Mouse (Mus musculus): ENCODE data around the gene Ccr7. TPM values are rescaled to one million over a fixed set of nuclear protein-coding genes. Genes with fewer than 3 reads are reported as not detected.

The Ccr7 gene
- total and polyA plus RNA-seq, 3 experiments, result 0.04 to 0.06 TPM; not detected in 1

- TF ChIP-seq USF1 (IDR thresholded peaks at IDR 0.05; ENCODE audit: low read depth, low read length) (0 out of 2 replicates have a peak, but pooled peaks have one; percentile 8), MAFK (IDR thresholded peaks at IDR 0.05; ENCODE audit: borderline replicate concordance, low read depth, low read length) (no peak), GABPA (IDR thresholded peaks at IDR 0.05; ENCODE audit: low read depth, low read length) (no peak), USF2 (IDR thresholded peaks at IDR 0.05; ENCODE audit: borderline replicate concordance in 1 of 2, insufficient read depth in 1 of 2, low read depth in 1 of 2, low read length in 2 of 2) (no peak), CHD2 (IDR thresholded peaks at IDR 0.05; ENCODE audit: low read length) (no peak), NRF1 (IDR thresholded peaks at IDR 0.05; ENCODE audit: insufficient read depth, low read depth, low read length, poor library complexity, severe bottlenecking) (no peak), BHLHE40 (IDR thresholded peaks at IDR 0.05; ENCODE audit: borderline replicate concordance, low read depth, low read length) (no peak), ELF1 (IDR thresholded peaks at IDR 0.05; ENCODE audit: low read depth, low read length) (no peak), SMC3 (IDR thresholded peaks at IDR 0.05; ENCODE audit: low read depth, low read length) (peak; percentile 39), NELFE (IDR thresholded peaks at IDR 0.05; ENCODE audit: low read depth, low read length) (no peak), ZMIZ1 (IDR thresholded peaks at IDR 0.05; ENCODE audit: low read depth, low read length) (no peak), ZC3H11A (IDR thresholded peaks at IDR 0.05; ENCODE audit: low read depth, low read length) (no peak), POLR2AphosphoS2 (IDR thresholded peaks at IDR 0.05; ENCODE audit: low read length) (no peak), MYB (IDR thresholded peaks at IDR 0.05; ENCODE audit: low read depth, low read length) (no peak), UBTF (IDR thresholded peaks at IDR 0.05; ENCODE audit: borderline replicate concordance, insufficient read depth, low read depth, low read length) (no peak), CHD1 (IDR thresholded peaks at IDR 0.05; ENCODE audit: low read depth, low read length) (no peak), MAZ (IDR thresholded peaks at IDR 0.05; ENCODE audit: low read depth, low read length) (no peak)
Measured at GRCm38 (mm10) chr11:99172002-99172401, 17.1 kb upstream of the Ccr7 start (continued).

DNA sequence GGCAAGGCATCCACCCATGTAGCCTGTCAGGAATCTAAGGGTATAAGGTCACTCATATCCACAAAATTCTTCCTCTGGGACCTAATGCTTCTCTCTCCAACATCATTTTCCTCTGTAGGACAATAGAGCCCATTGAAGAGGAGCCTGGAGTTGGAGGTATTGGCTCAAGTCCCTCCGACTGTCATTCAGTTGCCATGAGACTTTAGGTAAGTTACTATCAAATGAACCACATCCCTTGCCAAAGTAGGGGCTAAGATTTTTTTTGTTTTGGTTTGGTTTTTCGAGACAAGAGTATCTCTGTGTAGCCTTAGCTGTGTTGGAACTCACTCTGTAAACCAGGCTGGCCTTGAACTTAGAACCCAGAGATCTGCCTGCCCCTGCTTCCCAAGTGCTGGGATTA, 16.6 kb upstream of the Ccr7 start:
- DNase-seq (ENCODE audit: low read depth, low spot score), result no peak
- Histone ChIP-seq H3K9me3 (replicated peaks; ENCODE audit: insufficient read depth, low read length) (no peaks in the 10 kb centered on the region), H3K79me2 (ENCODE audit: control insufficient read depth, insufficient read depth, low read length, poor library complexity) (no peaks in the 10 kb centered on the region), H3K9ac (ENCODE audit: control insufficient read depth, low read depth, low read length, poor library complexity, severe bottlenecking) (no peak overlapping the region), H3K27ac (ENCODE audit: control insufficient read depth, low read depth, low read length) (no peak overlapping the region), H3K27me3 (ENCODE audit: control insufficient read depth in 1 of 2, insufficient read depth in 2 of 2, low read length in 2 of 2) (peaks cover 9 to 12% of the 10 kb centered on the region in 2 experiments), H3K36me3 (ENCODE audit: control insufficient read depth in 1 of 2, insufficient read depth in 2 of 2, low read length in 2 of 2) (no peaks in the 10 kb centered on the region), H3K4me1 (ENCODE audit: control insufficient read depth in 1 of 2, insufficient read depth in 2 of 2, low read length in 2 of 2) (peaks cover 0 to 10% of the 10 kb centered on the region in 2 experiments; a peak in 1 of 4 replicates), H3K4me3 (ENCODE audit: control insufficient read depth in 1 of 2, insufficient read depth in 1 of 2, low read depth in 2 of 2, low read length in 2 of 2) (no peak overlapping the region)
- TF ChIP-seq MAX (IDR thresholded peaks at IDR 0.05; ENCODE audit: low read length) (no peak), USF2 (IDR thresholded peaks at IDR 0.05; ENCODE audit: borderline replicate concordance in 1 of 2, insufficient read depth in 1 of 2, low read depth in 1 of 2, low read length in 2 of 2) (no peak), ZC3H11A (IDR thresholded peaks at IDR 0.05; ENCODE audit: low read depth, low read length) (no peak), USF1 (IDR thresholded peaks at IDR 0.05; ENCODE audit: low read depth, low read length) (no peak), CHD1 (IDR thresholded peaks at IDR 0.05; ENCODE audit: low read depth, low read length) (no peak), GABPA (IDR thresholded peaks at IDR 0.05; ENCODE audit: low read depth, low read length) (no peak), ZKSCAN1 (IDR thresholded peaks at IDR 0.05; ENCODE audit: low read depth, low read length) (no peak), NRF1 (IDR thresholded peaks at IDR 0.05; ENCODE audit: insufficient read depth, low read depth, low read length, poor library complexity, severe bottlenecking) (no peak), E2F4 (IDR thresholded peaks at IDR 0.05; ENCODE audit: borderline replicate concordance, low read depth, low read length) (no peak), ZMIZ1 (IDR thresholded peaks at IDR 0.05; ENCODE audit: low read depth, low read length) (no peak), GATA1 (IDR thresholded peaks at IDR 0.05; ENCODE audit: low read depth, low read length) (no peak), HCFC1 (IDR thresholded peaks at IDR 0.05; ENCODE audit: low read depth, low read length) (no peak), MAZ (IDR thresholded peaks at IDR 0.05; ENCODE audit: low read depth, low read length) (no peak), RAD21 (IDR thresholded peaks at IDR 0.05; ENCODE audit: low read depth, low read length) (no peak), NELFE (IDR thresholded peaks at IDR 0.05; ENCODE audit: low read depth, low read length) (no peak), POLR2AphosphoS2 (IDR thresholded peaks at IDR 0.05; ENCODE audit: low read length) (no peak)

All from MEL (cell line).